ENCODE assay signal across 7 mouse cellular contexts in the genomic region with DNA sequence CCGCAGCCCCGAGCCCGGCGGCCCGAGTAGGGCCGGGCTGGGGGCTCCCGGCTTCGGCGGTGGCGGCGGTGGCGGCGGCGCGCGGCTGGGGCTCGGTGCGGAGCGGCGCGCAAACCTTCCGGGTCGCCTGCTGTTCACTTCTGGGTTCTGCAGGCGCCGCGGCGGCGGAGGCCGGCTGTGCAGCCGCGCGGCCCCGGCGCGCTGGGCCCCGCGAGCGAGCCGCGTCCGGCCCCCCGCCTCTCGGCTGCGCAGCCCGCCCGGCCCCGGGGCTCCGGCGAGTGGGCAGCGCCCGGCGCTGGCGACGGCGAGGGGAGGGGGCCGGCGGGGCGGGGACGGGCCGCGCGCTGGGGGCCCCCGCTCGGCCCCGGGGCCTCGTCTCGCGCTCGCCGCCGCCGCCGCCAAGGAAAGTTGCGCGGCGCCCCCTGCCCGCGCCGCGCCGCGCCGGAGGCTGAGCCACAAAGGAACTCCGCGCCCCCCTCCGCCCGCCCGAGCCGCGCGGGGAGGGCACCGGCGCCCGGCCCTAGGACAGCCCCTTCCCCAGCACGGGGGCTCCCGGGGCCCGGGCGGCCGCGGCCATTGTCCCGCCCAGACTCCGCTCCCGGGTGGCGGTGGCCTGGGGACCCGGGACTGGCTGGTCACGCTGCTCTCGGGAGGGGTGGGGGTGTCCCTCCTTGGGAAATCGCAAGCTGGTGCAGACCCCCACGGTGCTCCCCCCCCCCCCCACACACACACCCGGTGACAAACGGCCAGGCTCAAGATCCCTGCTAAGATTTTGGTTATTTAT. TPM values are rescaled to one million over a fixed set of nuclear protein-coding genes. Genes with fewer than 3 reads are reported as not detected.
DNase-seq lines count a peak whose midpoint lies in the region; ATAC-seq and TF ChIP-seq lines count a peak whose summit lies in the region.

Gene Zfp362, minus strand, starts transcription at position 3 of the 784 bp plus-strand sequence.

- in situ Hi-C loops in ES-E14 (cut with MboI; ENCODE audit: low sequenced_read_pairs in 2 of 2, unreplicated experiment in 2 of 2) = no loop called here

- no peaks in the 10 kb centered on the region for H3K9me3 ChIP-seq in ES-E14 (ENCODE audit: control insufficient read depth, insufficient read depth, low read depth, low read length)
- H3K9me3 ChIP-seq in embryonic facial prominence, embryonic 13.5 days = no peaks in the 10 kb centered on the region
- H3K9me3 ChIP-seq in heart, postnatal 0 days (replicated peaks; ENCODE audit: control insufficient read depth, low read length) = no peaks in the 10 kb centered on the region

- no peaks in the 10 kb centered on the region for H3K27me3 ChIP-seq in embryonic facial prominence, embryonic 13.5 days
- no peaks in the 10 kb centered on the region for H3K27me3 ChIP-seq in heart, postnatal 0 days (ENCODE audit: control insufficient read depth, insufficient read depth, low read length)

- no peak for DNase-seq in ES-E14 (ENCODE audit: low read depth, low spot score)
- DNase-seq in adrenal gland, adult 2 months = peak; percentile 69
- DNase-seq in heart, postnatal 0 days (ENCODE audit: low spot score) = no peak
- peak; percentile 44 to 45 for DNase-seq in layer of hippocampus, postnatal 36 days
- peak; percentile 42 to 65 for DNase-seq in spleen, adult 18-20 months

- no peak for TF ChIP-seq CTCF in heart, postnatal 0 days (IDR thresholded peaks at IDR 0.05; ENCODE audit: low read depth)

- peak; percentile 26; the same call in 1 of the 2 replicates for ATAC-seq in embryonic facial prominence, embryonic 13.5 days (ENCODE audit: insufficient number of reproducible peaks, insufficient read depth, low FRiP score, low TSS enrichment, low read depth)
- peak; percentile 73 for ATAC-seq in heart, postnatal 0 days (ENCODE audit: insufficient read depth, low read depth)
- ATAC-seq in megakaryocyte, adult 5-6 weeks (ENCODE audit: poor library complexity, severe bottlenecking) = peak; percentile 56

- H3K27ac ChIP-seq in ES-E14 (ENCODE audit: insufficient read depth, low read depth, low read length, poor library complexity, severe bottlenecking) = no peak within 1 kb of the TSS
- H3K27ac ChIP-seq in embryonic facial prominence, embryonic 13.5 days = peak within 1 kb of the TSS; percentile 98
- H3K27ac ChIP-seq in heart, postnatal 0 days (ENCODE audit: low read depth) = peak within 1 kb of the TSS; percentile 97

- TF ChIP-seq EP300 in heart, postnatal 0 days (IDR thresholded peaks at IDR 0.05; ENCODE audit: low read depth) = no peak

- H3K4me3 ChIP-seq in ES-E14 (ENCODE audit: insufficient read depth in 1 of 2, low read depth in 1 of 2, low read length in 2 of 2, poor library complexity in 1 of 2, severe bottlenecking in 1 of 2) = peak within 1 kb of the TSS; percentile 73 to 87
- peak within 1 kb of the TSS; percentile 89 for H3K4me3 ChIP-seq in embryonic facial prominence, embryonic 13.5 days
- H3K4me3 ChIP-seq in heart, postnatal 0 days (ENCODE audit: low read depth, low read length) = peak within 1 kb of the TSS; percentile 69

- H3K9ac ChIP-seq in ES-E14 (ENCODE audit: insufficient read depth, low read depth, low read length, poor library complexity, severe bottlenecking) = peak within 1 kb of the TSS; percentile 79
- H3K9ac ChIP-seq in embryonic facial prominence, embryonic 13.5 days = peak within 1 kb of the TSS; percentile 99
- peak within 1 kb of the TSS; percentile 99 for H3K9ac ChIP-seq in heart, postnatal 0 days (replicated peaks; ENCODE audit: low read depth, low read length)

- 1% methylated on average over 67 of the region's 111 CpGs for WGBS in embryonic facial prominence, embryonic 13.5 days
- WGBS in heart, postnatal 0 days = 0% methylated on average over 28 of the region's 111 CpGs

- peaks cover 0 to 2% of the 10 kb centered on the region in 2 experiments; a peak in 1 of 4 replicates for H3K4me1 ChIP-seq in ES-E14 (ENCODE audit: control insufficient read depth in 2 of 2, insufficient read depth in 2 of 2, low read length in 2 of 2, poor library complexity in 1 of 2)
- H3K4me1 ChIP-seq in embryonic facial prominence, embryonic 13.5 days = peaks cover 47% of the 10 kb centered on the region
- H3K4me1 ChIP-seq in heart, postnatal 0 days (ENCODE audit: control insufficient read depth, insufficient read depth) = peaks cover 16% of the 10 kb centered on the region

- no peaks in the 10 kb centered on the region for H3K36me3 ChIP-seq in ES-E14 (ENCODE audit: control insufficient read depth, insufficient read depth, low read length, poor library complexity, severe bottlenecking)
- 0 out of 2 replicates have a peak, but pooled peaks cover 1% of the 10 kb centered on the region for H3K36me3 ChIP-seq in embryonic facial prominence, embryonic 13.5 days
- no peaks in the 10 kb centered on the region for H3K36me3 ChIP-seq in heart, postnatal 0 days (replicated peaks; ENCODE audit: control insufficient read depth, insufficient read depth, low read length)

- peak within 1 kb of the TSS; percentile 93 for H3K4me2 ChIP-seq in embryonic facial prominence, embryonic 13.5 days
- H3K4me2 ChIP-seq in heart, postnatal 0 days (ENCODE audit: low read depth, low read length) = peak within 1 kb of the TSS; percentile 98

TF ChIP-seq in ES-E14, 5 proteins besides CTCF, POLR2A, EP300 and RAD21:
- TF ChIP-seq CHD2 (IDR thresholded peaks at IDR 0.05; ENCODE audit: low read depth, low read length) = no peak
- TF ChIP-seq HCFC1 (IDR thresholded peaks at IDR 0.05; ENCODE audit: borderline replicate concordance, insufficient read depth, low read length) = no peak
- no peak for TF ChIP-seq ZC3H11A (IDR thresholded peaks at IDR 0.05; ENCODE audit: borderline replicate concordance, low read depth, low read length)
- no peak for TF ChIP-seq MAFK (IDR thresholded peaks at IDR 0.05; ENCODE audit: insufficient read depth, low read depth, low read length)
- no peak for TF ChIP-seq ZNF384 (IDR thresholded peaks at IDR 0.05; ENCODE audit: low read depth, low read length)

RNA-seq across cellular contexts. Expression of gene Zfp362, which starts in this region (rescaled TPM):
- 1.5 and 1.9 TPM in 2 replicates for total RNA-seq in ES-E14 (2012; rRNA removed)
- total RNA-seq in adrenal gland, adult 2 months (2021) = 10 to 100 TPM; 21.2 to 28.2 TPM
- 57.7 and 66.7 TPM in 2 replicates for polyA plus RNA-seq in adrenal gland, adult 2 months (2012; rRNA removed)
- polyA plus RNA-seq in embryonic facial prominence, embryonic 13.5 days (2015; fragmentation: Nextera tagmentation; extraction: Ambion mirVana) = 50.2 and 51.7 TPM in 2 replicates
- 8.4 and 10.8 TPM in 2 replicates for total RNA-seq in heart, postnatal 0 days (2014; rRNA removed; ENCODE audit: low replicate concordance)
- polyA plus RNA-seq in heart, postnatal 0 days (2015; fragmentation: Nextera tagmentation; extraction: Ambion mirVana) = 10.3 and 11.6 TPM in 2 replicates
- 10 to 100 TPM; 23.7 to 29.8 TPM for total RNA-seq in layer of hippocampus, postnatal 36 days (2021)
- 20.4 and 20.9 TPM in 2 replicates for total RNA-seq in megakaryocyte, adult 5-6 weeks (2015)
- total RNA-seq in megakaryocyte, adult 5-6 weeks (2017) = 3.0 and 4.3 TPM in 2 replicates

Comparison
In these comparisons a context has a peak if more than half of its experiments do, and no peak if none do; other contexts are left out.
1. DNase-seq: peak in adrenal gland, adult 2 months (single experiment), layer of hippocampus, postnatal 36 days (2 of 2) and spleen, adult 18-20 months (2 of 2); none in ES-E14 (single experiment) and heart, postnatal 0 days (single experiment).
2. Peak in every context shown above with its lines, with median percentiles within 50 percentile points of each other: H3K4me3 ChIP-seq, H3K9ac ChIP-seq and ATAC-seq.